Mouse (Mus musculus) hindbrain, embryonic 15.5 days (tissue): ENCODE measurements around the gene Higd1c. TPM values are rescaled to one million over a fixed set of nuclear protein-coding genes. Genes with fewer than 3 reads are reported as not detected.
"Not testable (repeated sequence)": the region's sequence is repeated elsewhere in the genome, so short reads cannot be mapped to it uniquely, and the experiment has no call there.

Experiments
- ATAC-seq: fragments of 200-750 bp; cut with Nextera tagmentation; 2 replicates; pipeline ENCODE4 v1.8.0; 2017; ENCODE audit warnings: low read depth, moderate number of reproducible peaks, moderate TSS enrichment; ENCODE audit not compliant: low FRiP score
- H3K27ac ChIP-seq: fragments of 300-500 bp; sonication (generic); replicated peaks from 2 replicates; pipeline ENCODE4 v1.5.1; 2015; ENCODE audit warnings: mild to moderate bottlenecking, inconsistent platforms
- H3K27me3 ChIP-seq: fragments of 300-500 bp; sonication (generic); 2 replicates; pipeline ENCODE4 v1.6.1; 2015; ENCODE audit warnings: control low read depth, inconsistent platforms
- H3K36me3 ChIP-seq: fragments of 300-500 bp; sonication (generic); 2 replicates; pipeline ENCODE4 v1.6.1; 2015; ENCODE audit warnings: control low read depth, inconsistent platforms
- H3K4me1 ChIP-seq: fragments of 300-500 bp; sonication (generic); replicated peaks from 2 replicates; pipeline ENCODE4 v1.6.1; 2015; ENCODE audit warnings: control low read depth, inconsistent platforms
- H3K4me2 ChIP-seq: fragments of 300-500 bp; sonication (generic); 2 replicates; pipeline ENCODE4 v1.6.1; 2015; ENCODE audit warnings: moderate library complexity, mild to moderate bottlenecking, inconsistent platforms
- H3K4me3 ChIP-seq: fragments of 300-500 bp; sonication (generic); 2 replicates; pipeline ENCODE4 v1.5.1; 2015; ENCODE audit warnings: mild to moderate bottlenecking, inconsistent platforms
- H3K9ac ChIP-seq: fragments of 300-500 bp; sonication (generic); 2 replicates; pipeline ENCODE4 v1.6.1; 2015; ENCODE audit warnings: inconsistent platforms
- H3K9me3 ChIP-seq: fragments of 300-500 bp; sonication (generic); 2 replicates; pipeline ENCODE4 v1.6.1; 2016; ENCODE audit warnings: control low read depth, inconsistent platforms
- WGBS: fragments of 180-500 bp; shearing (Covaris S2); methylation state at CpG from one replicate; pipeline ENCODE4 v1.1.7; 2015; 5-methylcytosine and 5-hydroxymethylcytosine counted together
- polyA plus RNA-seq: library from polyadenylated mRNA; unstranded; fragments of >200 nt; fragmentation: Nextera tagmentation; extraction: Ambion mirVana; gene quantifications from 2 replicates; pipeline ENCODE4 v1.2.1, GENCODE M21; 2015

Gene Higd1c
- polyA plus RNA-seq, 1 experiment from 2014 or later = 0.38 TPM

DNA sequence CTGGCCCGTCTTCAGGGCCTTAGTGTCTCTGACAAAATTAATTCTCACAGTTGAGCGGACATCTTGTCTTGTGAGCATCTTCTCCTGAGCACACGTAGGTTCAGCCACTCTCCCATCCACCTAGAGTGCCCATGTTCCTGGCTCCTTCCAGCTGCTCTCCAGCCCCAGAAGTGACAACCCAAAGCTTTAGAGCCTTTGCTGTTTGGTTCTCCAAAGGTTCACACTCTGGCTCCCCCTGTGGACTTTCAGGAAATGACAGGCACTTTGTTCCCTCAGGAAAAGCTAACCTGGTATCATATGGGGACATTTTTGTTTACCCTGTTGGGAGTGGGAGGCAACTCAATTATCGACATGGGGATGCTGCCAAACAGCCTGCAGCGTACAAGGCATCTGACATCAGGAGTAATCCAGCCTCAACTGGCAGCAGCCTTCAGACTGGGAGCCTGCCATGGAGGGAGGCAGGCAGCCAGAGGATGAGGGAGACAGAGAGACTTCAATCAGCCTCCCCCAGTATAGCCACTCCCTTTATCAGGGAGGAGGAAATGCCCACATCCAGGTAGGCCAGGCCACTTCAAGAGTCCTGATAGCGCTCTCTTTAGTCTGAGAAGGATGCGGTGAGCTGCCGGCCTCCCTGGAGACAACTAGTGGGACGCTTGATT is 13.6 kb downstream of the Higd1c start:
- H3K4me1 ChIP-seq, H3K27me3 ChIP-seq, H3K4me3 ChIP-seq, H3K4me2 ChIP-seq, H3K9me3 ChIP-seq, H3K9ac ChIP-seq, H3K36me3 ChIP-seq, ATAC-seq, H3K27ac ChIP-seq: not testable (repeated sequence)
- WGBS = 35% methylated on average over 4 of the region's 9 CpGs

DNA sequence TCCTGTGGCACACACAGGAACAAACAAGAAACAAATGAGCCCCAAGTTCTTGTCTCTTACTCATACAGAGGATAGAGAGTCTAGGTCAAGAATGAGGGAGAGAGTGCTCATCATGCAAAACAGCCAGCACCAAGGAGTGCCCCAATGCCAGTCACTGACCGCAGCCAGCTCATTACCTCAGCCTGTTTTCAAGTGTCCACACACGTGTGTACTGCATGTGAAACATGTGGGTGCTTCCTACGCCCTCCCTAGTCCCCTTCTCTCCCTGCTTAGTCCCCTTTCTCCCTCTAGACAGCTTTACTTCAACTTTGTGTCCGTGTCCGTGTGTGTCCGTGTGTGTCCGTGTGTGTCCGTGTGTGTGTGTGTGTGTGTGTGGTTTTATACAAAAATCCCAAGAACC is 15.3 kb downstream of the Higd1c start:
- no peaks in the 10 kb centered on the region for H3K36me3 ChIP-seq
- H3K4me2 ChIP-seq = no peak overlapping the region
- no peak overlapping the region for H3K9ac ChIP-seq
- no peaks in the 10 kb centered on the region for H3K4me1 ChIP-seq
- WGBS = 87% methylated on average over 8 of the region's 8 CpGs
- no peak overlapping the region for H3K27ac ChIP-seq
- ATAC-seq = no peak
- no peaks in the 10 kb centered on the region for H3K27me3 ChIP-seq
- H3K9me3 ChIP-seq = no peaks in the 10 kb centered on the region
- no peak overlapping the region for H3K4me3 ChIP-seq

DNA sequence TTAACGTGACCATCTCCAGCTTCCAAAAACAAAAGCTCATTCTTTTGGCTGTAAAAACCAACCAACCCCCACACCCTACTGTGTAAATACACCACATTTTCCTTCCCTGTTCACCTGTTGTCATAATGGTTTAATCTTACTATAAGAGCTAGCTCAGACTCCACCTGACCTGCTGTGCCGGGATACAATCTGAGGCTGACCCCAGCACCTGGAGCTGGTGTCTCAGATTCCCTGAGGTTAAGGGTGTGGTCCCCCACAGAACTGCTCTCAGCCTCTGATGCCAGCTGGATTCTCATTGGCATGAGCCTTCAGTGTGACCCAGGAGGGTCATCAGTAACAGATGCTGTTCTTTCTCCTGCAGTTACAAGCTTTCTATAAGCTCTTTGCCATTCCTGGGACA is 15.8 kb downstream of the Higd1c start:
- no peak for ATAC-seq

DNA sequence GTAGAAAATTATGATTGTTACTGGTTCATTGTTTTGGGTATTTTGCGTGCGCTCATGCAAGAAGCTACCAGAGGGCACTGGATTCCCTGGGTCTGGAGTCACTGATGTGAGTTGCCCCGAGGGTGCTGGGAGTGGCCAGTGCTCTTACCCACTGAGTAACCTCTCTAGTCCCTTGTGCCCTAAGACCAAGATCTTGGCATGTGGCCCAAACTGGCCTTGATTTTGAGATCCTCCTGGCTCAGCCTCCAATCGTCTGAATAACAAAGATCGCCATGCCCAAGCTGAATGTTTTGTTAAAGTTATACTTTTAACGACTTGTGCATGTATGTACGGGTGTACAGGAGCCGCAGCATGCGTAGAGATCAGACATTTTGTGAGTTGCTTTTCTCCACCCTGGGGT is 21.4 kb downstream of the Higd1c start:
- Histone ChIP-seq H3K4me1 (no peaks in the 10 kb centered on the region), H3K36me3 (no peaks in the 10 kb centered on the region), H3K9me3 (no peaks in the 10 kb centered on the region), H3K4me3 (no peak overlapping the region), H3K27ac (no peak overlapping the region), H3K9ac (no peak overlapping the region), H3K27me3 (no peaks in the 10 kb centered on the region), H3K4me2 (no peak overlapping the region)
- WGBS = 94% methylated on average over 9 of the region's 9 CpGs
- ATAC-seq = no peak

More for the DNA sequence above, 15.8 kb downstream of the Higd1c start:
- H3K9ac ChIP-seq = no peak overlapping the region
- H3K4me3 ChIP-seq = no peak overlapping the region
- 66% methylated on average over 2 of the region's 2 CpGs for WGBS
- no peak overlapping the region for H3K27ac ChIP-seq
- no peaks in the 10 kb centered on the region for H3K4me1 ChIP-seq
- no peak overlapping the region for H3K4me2 ChIP-seq
- H3K27me3 ChIP-seq = no peaks in the 10 kb centered on the region
- H3K36me3 ChIP-seq = no peaks in the 10 kb centered on the region
- H3K9me3 ChIP-seq = no peaks in the 10 kb centered on the region

DNA sequence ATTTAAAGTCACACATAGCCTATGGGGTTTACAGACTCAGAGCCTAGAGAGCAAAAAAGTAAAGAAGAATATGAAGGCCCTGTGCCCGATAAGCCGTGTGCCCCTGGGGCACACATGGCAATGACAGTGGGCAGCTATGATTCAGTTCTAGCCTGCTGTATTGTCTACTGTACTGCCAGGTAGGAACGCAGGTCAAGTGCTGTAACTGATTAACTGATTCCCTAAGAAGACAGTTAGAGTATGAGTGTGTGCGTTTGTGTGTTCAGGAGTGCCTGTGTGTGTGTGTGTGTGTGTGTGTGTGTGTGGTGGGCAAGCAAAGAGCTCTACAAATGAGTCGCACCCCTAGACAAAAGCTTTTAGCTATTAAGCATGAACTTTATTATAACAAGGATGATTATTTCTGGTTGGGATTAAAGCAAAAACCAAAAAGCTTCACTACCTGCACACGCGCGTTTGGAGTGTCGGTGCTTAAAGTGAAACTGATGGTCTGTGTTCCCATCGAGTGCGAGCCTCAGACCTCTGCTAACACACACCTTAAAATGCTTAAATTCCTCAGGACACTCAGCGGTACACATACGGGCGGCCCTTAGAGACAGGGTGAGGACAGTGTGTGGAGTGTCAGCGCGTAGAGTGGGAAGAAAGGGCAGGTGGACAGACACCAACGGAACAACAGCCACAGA is 23.3 kb downstream of the Higd1c start:
- 96% methylated on average over 17 of the region's 17 CpGs for WGBS
- no peaks in the 10 kb centered on the region for H3K36me3 ChIP-seq
- no peak overlapping the region for H3K4me2 ChIP-seq
- H3K4me3 ChIP-seq = no peak overlapping the region
- H3K27ac ChIP-seq = no peak overlapping the region
- H3K27me3 ChIP-seq = no peaks in the 10 kb centered on the region
- H3K4me1 ChIP-seq = no peaks in the 10 kb centered on the region
- H3K9me3 ChIP-seq = no peaks in the 10 kb centered on the region
- no peak for ATAC-seq
- no peak overlapping the region for H3K9ac ChIP-seq

DNA sequence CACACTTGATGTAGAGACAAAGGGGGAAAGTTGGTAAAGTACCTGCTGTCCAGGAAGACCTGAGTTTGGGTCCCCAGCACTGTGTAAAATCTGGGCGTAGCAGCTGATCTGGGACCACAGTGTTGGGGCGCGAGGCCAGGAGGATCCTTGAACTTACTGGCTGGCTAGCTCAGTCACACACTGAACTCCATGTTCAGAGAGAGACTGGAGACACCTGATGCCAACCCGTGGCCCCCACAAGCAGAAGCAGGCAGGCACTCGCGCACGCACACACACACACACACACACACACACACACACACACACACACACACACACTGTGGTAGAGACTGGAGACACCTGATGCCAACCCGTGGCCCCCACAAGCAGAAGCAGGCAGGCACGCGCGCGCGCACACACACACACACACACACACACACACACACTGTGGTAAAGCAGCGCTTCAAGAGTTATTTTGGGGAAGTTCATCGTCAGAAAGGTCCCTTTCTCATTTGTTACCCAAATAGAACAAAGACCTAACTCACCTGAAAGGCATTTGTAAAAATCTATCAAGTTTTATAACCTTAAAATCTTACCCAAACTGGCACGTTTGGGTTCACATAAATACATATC is 24.0 kb downstream of the Higd1c start:
- H3K27ac ChIP-seq = no peak overlapping the region
- H3K4me3 ChIP-seq = no peak overlapping the region
- H3K27me3 ChIP-seq = no peaks in the 10 kb centered on the region
- no peak for ATAC-seq
- no peak overlapping the region for H3K9ac ChIP-seq
- WGBS = 93% methylated on average over 16 of the region's 16 CpGs
- H3K9me3 ChIP-seq = no peaks in the 10 kb centered on the region
- no peaks in the 10 kb centered on the region for H3K4me1 ChIP-seq
- no peak overlapping the region for H3K4me2 ChIP-seq
- H3K36me3 ChIP-seq = no peaks in the 10 kb centered on the region

DNA sequence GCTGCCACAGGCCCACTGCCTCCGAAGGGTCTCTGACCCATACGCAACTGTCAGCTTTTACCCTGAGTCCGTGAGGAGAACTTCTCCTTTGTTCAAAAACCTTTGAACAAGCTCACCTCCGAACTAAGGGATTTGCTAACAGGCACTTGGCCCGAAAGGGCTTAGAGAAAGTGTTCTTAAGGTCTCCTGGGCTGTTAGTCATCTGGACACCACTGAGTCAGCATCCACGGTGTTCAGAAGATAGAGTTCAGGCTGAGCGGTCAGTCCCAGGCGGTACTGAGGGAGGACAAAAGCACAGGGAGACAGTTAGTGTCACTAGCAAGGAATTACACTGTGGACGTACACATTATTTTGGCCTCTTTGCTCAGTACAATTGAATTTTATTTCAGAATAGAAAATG is 24.5 kb downstream of the Higd1c start:
- Histone ChIP-seq H3K36me3 (peaks cover 5% of the 10 kb centered on the region), H3K9me3 (no peaks in the 10 kb centered on the region), H3K27me3 (no peaks in the 10 kb centered on the region), H3K9ac (no peak overlapping the region), H3K4me2 (no peak overlapping the region), H3K27ac (no peak overlapping the region), H3K4me1 (no peaks in the 10 kb centered on the region), H3K4me3 (no peak overlapping the region)
- no peak for ATAC-seq
- WGBS = 65% methylated on average over 9 of the region's 9 CpGs

DNA sequence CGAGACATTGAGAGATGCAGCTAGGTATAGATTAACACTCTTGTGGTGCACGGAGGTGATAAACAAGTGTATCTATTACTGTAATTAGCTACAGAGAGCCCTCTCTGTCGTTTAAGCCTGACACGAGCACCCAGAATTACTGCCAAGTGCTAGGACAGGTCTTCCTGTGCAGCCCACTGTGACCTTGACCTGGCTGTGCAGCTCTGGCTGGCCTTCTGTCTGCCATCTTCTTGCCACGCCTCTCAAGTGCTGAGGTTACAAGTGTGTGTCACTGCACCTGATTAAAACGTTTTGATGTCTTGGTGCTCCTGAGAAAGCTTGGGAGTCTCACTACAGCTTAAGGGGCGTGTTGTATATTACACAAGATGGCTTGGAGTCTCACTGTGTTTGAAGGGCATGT is 26.7 kb downstream of the Higd1c start:
- WGBS = 84% methylated on average over 7 of the region's 7 CpGs
- H3K4me3 ChIP-seq = no peak overlapping the region
- H3K36me3 ChIP-seq = peaks cover 23% of the 10 kb centered on the region
- no peaks in the 10 kb centered on the region for H3K9me3 ChIP-seq
- no peak overlapping the region for H3K9ac ChIP-seq
- no peak overlapping the region for H3K27ac ChIP-seq
- H3K27me3 ChIP-seq = no peaks in the 10 kb centered on the region
- no peaks in the 10 kb centered on the region for H3K4me1 ChIP-seq
- ATAC-seq = no peak
- H3K4me2 ChIP-seq = no peak overlapping the region

DNA sequence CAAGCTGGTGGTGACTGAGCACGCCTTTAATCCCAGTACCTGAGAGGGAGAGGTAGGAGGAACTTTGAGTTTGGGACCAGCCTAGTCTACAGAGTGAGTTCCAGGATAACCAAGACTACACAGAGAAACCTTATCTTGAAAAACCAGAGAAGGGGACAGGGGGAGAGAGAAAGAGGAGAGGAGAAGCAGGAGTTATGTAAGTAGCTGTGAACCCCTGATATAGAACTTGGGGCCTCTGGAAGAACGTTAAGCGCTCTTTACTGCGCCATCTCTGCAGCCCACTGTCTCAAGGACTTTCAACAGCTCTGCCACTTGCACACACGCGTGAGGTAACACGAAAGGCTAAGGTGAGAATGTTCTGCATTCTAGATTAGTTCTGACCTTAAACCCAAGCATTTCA is 27.3 kb downstream of the Higd1c start:
- Histone ChIP-seq H3K36me3 (peaks cover 28% of the 10 kb centered on the region), H3K9me3 (no peaks in the 10 kb centered on the region), H3K4me1 (no peaks in the 10 kb centered on the region), H3K9ac (no peak overlapping the region), H3K4me2 (no peak overlapping the region), H3K27me3 (no peaks in the 10 kb centered on the region), H3K27ac (no peak overlapping the region), H3K4me3 (no peak overlapping the region)
- 98% methylated on average over 7 of the region's 7 CpGs for WGBS
- no peak for ATAC-seq

DNA sequence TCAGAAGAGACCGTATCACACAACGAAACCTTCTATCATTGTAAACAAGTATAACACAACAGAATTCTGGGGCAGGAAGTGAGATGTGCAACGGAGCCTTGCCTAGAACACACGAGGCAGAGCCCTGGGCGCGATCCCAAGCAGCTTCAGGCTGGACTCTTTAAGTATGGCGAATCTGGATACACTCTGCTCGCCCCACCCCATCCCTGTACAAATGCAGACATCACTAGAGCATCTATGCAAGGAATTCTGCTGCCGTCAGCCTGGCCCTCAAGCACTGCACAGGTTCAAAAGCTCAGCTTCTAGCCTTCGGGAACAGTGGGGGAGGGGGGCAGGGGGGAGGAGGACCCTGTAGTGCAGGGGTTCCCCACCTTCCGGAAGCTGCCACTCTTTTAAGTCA is 28.7 kb downstream of the Higd1c start:
- 86% methylated on average over 11 of the region's 11 CpGs for WGBS
- ATAC-seq = no peak
- Histone ChIP-seq H3K27me3 (no peaks in the 10 kb centered on the region), H3K27ac (no peak overlapping the region), H3K4me2 (no peak overlapping the region), H3K4me1 (no peaks in the 10 kb centered on the region), H3K9me3 (no peaks in the 10 kb centered on the region), H3K36me3 (peaks cover 42% of the 10 kb centered on the region), H3K4me3 (no peak overlapping the region), H3K9ac (no peak overlapping the region)

DNA sequence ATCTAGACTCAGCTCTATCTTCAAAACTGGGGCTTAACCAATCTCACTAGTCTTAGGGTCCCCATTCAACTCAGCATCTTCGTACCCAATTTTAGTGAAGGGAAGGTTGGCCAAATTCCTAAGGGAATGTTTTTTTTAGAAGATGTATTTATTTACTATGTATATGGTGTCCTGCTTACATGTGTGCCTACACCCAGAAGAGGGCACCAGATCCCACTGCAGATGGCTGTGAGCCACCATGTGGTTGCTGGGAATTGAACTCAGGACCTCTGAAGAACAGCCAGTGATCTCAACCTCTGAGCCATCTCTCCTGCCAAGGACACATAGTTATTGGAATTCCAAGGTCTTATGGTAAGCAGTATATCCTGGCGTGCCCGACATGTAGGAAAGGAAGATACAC is 31.2 kb downstream of the Higd1c start:
- Histone ChIP-seq H3K4me1 (no peaks in the 10 kb centered on the region), H3K4me3 (no peak overlapping the region), H3K36me3 (peaks cover 63% of the 10 kb centered on the region), H3K9me3 (no peaks in the 10 kb centered on the region), H3K4me2 (no peak overlapping the region), H3K27me3 (no peaks in the 10 kb centered on the region), H3K9ac (no peak overlapping the region), H3K27ac (no peak overlapping the region)
- WGBS = over 99% methylated on average over 3 of the region's 3 CpGs
- no peak for ATAC-seq

DNA sequence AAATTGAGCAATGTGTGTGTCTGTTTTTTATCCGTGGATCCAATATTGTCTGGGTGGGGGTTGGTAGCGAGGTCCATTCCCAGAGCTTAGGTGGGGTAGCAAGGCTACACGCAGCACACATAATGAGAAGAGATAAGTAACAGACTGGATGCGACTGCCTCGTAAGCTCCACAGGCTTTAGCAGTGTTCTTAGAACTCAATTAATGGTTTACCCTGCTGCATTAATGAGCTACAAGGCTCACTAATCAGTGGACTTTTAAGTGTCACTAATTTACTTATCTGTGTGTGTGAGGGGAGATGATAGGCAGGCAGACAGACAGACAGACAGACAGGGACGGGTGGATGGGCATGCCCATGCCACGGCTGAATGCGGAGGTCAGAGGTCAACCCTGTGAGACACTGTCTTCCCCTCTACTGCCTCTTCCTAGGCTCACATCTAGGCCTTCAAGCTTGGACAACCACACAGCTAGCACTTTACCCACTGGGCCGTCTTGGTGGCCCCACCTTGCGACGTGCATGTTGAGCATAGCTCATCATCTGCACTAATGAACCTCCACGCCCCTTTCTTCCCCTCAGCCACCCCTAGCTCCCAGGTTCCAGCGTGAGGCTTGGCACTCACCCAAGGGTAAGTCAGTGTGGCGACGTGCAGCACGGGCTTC is 36.4 kb downstream of the Higd1c start:
- Histone ChIP-seq H3K4me1 (no peaks in the 10 kb centered on the region), H3K36me3 (peaks cover 81% of the 10 kb centered on the region), H3K4me3 (no peak overlapping the region), H3K27me3 (no peaks in the 10 kb centered on the region), H3K4me2 (no peak overlapping the region), H3K9me3 (no peaks in the 10 kb centered on the region), H3K27ac (no peak overlapping the region), H3K9ac (no peak overlapping the region)
- WGBS = 88% methylated on average over 16 of the region's 16 CpGs
- no peak for ATAC-seq
